Mouse (Mus musculus) right cerebral cortex, adult 2 months (tissue): ENCODE data around the gene Rffl.
A peak's percentile ranks its signal among the peaks of the same experiment; 100 is the strongest.

Experiments
- DNase-seq, 2 experiments: peaks; one replicate each; pipeline ENCODE4 v3.0.0; 2021 to 2022; ENCODE audit warnings: low spot score in 2 of 2

Rffl gene

DNA sequence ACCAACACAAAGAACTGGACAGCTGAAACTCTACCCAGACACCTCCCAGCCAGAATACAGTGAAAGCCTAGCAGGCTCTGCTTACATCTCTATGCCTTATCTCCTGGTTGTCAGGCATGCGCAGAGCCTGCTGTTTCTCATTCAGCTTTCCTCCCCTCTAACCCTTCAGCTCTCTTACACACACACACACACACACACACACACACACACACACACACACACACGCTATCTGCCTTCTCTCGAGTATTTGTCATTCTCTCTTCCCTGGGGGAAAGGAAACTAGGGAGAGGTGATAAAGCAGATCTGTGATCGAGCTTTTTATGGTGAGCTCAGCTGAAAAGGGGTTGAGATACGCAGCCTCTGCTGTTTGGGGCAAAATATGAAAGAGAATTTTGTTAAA is 3.9 kb upstream of the Rffl start:
- no peak for DNase-seq

DNA sequence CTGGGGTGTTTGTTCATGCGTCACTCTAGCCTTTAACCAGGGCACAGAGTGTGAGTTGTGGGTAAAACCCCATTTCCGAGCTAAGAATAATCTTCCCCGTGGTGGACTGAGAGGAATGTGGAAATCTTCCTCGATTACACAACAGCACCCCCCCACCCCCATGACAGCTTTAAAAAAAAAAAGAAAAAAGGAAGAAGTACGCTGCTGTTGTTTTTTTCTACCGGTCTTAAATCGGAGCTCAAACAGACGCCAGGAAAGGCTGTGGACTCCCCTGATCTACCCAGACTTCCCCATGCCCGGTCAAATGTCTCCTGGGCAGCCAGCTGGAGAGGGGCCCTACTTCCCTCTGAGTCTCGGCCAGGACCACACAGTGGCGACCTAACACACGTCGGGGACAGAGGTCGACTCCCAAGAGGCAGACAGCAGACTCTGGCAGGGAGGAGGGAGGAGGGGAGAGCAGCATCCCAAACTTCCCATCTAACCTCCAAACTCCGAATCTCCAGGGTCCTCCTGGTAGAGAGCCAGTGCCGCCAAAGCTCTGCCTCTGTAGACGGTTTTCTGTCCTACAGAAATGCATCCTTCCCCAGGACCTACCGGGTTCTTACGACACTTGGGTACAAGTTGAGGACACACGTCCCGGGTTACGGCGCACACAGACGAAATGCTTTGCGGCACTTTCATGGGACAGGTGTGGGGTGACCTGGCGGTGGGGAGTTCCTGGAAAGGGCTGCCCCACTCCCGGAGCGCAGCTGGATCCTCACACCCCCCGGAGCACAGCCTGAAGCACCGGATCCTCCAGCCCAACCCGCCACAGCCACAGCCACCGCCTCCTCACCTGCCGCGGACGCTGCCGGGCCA is 608 bp downstream of the Rffl start:
- peak; percentile 31 to 33 for DNase-seq

DNA sequence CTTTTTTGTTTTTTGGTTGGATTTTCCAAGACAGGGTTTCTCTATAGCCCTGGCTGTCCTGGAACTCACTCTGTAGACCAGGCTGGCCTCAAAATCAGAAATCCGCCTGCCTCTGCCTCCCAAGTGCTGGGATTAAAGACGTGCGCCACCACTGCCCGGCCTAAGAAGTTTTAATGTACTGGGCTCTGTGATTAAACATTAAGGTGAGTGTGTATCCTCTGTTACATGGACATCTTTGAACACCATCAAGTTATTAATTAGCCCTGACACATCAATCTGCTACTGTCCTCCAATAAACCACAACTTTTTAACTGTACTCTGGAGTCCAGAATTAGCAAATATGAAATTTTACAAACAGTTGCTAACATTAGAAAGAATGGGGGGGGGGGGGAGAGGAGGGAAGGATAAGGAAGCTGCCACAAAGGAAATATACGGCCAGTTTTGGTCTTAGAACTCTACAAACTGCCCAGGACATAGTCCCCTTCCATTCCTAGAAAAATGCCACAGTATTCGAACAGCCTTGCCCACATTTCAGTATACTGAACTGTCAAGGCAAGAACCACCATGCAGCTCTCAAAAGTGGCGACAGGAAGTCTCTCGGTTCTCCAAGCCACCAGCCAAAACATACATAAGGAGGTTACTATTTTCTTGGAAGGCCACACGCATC is 1.4 kb downstream of the Rffl start:
- DNase-seq = no peak

DNA sequence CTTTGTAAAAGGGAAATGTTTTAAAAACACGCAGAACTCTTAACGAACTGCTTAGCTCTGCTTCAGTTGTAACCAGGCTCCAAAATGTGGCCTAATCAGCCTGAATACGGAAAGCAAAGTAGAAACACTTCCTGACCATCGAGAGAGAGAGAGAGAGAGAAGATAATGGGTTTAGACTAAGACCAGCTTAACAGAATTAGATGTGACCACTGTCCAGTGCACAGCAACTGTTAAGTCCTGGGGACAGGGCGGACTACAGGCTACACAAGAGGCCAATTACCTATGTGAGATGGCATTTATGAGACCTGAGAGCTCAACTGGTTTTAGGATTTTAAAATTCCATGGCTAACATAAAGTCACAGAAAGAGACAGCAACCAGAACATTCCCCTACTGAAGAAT is 3.1 kb downstream of the Rffl start:
- no peak for DNase-seq

DNA sequence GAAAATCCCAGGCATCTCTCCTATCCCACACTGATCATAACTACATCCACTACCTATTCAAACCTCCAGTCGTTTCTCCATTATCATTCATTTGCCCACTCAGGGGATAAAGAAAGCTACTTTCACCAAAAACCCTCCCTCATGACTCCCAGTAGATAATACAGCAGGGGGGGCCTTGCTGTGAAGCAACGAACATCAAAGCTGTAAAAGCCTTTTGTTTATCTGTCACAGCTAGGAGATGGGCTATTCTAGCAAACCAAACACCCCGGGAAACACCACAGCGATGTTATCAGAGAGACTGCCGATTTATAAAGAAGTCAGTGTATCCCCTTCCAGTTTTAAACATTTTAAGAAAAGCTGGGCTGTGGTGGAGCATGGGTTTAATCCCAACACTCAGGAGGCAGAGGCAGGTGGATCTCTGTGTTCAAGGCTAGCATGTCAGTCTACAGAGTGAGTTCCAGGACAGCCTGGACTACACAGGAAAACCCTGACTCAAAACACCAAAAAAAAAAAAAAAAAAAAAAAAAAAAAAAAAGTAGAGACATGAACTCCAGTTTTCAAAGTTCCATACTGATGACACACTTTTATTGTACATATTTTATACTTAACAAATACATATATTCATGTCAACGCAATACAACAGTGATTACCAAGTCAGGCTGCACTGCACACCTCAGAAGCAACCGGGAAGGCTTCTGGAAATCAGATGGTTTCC is 4.0 kb downstream of the Rffl start:
- no peak for DNase-seq

DNA sequence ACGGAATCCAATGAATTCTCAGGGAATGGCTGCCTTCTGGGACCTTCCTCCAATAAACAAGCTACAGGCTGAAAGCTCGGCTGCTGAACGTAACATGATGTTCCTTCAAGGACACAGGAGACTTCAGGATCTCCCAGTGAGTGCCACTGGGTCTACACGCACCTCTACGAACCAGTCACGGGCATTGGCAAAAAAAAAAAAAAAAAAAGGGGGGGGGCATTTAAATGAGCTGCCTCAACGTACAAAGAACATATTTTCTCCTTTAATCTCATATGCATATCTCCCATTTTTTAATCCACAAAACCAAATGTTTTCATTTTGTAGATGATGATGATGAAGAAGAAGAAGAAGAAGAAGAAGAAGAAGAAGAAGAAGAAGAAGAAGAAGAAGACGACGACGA is 5.1 kb downstream of the Rffl start:
- DNase-seq = no peak

DNA sequence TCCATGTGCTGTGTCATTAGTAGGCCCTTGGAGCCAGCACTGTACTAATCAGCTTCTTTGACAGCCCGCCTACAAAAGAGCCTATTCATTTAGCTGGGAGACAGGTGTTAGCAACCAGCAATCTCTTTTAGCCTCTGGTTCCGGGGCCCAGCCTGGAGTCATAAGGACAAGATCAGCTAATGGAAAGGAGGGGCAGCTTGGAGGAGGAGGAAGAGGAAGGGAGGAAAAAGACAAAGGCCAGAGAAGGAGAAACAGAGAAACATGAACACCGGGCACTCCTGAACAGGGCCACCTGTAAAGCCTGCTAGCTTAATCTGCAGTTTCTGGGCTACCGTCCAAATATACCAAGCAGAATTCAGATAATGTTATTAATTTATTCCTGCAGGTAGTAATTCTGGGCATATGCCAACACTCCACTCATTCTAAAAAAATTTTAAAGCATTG is 7.5 kb downstream of the Rffl start:
- no peak for DNase-seq

DNA sequence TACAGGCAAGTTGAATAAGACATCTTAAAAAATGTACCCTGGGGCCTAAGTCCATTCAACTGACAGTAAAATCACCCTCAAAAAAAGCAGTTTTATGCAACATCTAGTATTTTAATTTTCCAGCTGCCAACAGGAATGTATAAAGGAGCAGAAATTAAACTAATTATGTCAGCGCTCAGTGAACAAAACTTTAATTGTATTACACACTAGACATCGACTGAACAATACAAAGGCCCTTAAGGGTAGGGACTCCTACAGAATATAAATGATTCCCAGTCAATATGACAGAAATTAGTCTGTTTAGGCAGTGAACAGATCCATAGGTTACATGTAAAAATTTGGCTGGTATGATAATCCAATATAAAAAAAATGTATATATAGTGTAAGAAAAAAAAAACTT is 8.0 kb downstream of the Rffl start:
- DNase-seq = no peak

DNA sequence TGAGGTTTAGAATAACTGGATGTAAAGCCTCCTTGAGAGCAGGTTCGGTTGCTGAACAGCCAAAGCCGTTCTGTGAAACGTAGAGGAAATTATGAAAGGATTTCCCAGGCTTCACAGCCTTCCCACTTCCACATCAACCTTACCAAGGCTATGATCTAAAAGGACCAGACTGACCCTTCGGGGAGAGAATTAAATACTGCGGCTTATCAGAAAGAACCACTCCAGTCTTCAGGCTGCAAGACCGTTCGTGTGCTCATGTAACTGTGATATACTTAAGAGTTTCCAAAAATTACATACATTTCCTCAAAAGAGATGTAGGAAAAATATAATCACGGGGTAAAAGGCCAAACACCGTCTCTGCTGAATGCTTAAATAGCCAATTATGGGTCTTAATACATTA is 8.4 kb downstream of the Rffl start:
- DNase-seq = no peak

DNA sequence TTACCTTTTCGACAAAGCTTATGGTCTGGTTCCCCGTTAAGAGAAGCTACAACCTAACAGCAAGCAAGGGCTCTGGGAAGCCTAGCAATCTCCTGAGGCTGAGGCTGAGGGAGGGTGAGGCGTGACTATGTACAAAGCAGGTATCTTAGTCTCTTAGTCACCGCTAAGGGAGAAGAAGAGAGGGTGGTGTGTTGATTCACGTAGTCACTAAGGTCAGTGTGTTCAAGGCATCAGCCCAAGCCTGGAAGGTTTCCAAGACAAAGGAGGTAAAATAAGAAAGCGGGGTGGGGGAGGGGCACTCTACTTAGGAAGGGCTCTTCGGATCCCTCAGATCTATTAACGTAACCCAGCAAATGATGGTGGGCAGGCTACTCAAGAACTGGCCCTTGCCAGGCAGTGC is 9.5 kb downstream of the Rffl start:
- no peak for DNase-seq

DNA sequence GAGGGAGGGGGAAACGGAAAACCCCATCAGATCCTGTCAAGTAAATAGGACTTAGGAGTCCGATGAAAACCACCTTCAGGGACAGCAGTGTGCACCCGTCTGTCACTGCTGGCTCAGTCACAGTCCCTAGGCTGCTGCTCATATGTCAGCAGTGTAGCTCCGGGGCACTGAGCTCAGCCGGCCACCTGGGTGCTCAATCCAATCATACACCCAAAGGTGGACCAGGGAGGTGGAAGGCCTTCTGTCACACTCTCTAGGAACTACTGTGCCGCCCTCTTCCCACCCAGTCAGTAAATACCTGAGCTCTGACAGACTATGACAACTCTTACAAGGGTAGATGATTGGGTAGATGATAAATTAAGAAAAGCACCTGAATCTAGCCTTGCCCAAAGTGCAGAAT is 10.3 kb downstream of the Rffl start:
- DNase-seq = no peak

DNA sequence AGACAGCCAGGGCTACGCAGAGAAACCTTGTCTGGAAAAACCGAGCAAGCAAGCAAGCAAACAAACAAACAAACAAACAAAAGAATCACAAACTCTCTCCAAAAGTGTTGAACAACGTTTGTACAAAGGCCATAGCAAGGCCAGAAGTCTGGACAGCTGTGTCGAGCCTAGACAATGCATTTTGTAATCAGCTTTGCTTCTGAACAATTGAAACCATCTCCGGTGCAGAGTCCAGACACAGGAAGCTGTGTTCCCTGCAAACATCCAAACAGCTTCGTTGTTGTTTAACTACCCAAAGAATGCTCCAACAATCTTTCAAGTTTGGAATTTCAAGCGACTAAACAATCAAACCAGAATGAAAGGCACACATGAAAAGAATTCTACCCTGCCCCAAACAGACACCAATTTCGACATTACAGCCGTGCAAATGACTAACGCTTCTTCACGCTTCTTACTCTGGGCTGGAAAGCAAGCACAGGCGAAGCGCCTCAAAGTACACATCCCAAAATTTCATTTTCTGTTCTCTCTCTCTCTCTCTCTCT is 13.6 kb downstream of the Rffl start:
- no peak for DNase-seq

DNA sequence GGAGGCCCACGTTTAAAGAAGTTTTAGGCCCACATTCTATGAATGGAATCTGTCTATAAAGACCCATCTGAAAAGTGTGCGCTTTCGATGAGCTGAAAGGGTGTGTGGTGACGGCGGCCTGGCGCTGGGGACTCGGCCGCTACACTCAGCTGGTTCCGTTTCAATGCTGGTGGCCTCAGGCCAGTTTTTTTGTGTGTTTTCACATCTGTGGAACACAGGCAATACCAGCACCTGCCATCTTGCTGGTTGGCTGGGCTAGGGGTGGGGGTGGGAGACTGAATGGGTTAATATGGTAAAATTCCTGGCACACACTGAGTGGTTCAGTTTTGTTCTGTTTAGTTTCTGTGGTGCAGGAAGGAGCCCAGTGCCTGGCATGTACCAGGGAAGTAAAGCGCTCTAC is 15.0 kb downstream of the Rffl start:
- DNase-seq = no peak

DNA sequence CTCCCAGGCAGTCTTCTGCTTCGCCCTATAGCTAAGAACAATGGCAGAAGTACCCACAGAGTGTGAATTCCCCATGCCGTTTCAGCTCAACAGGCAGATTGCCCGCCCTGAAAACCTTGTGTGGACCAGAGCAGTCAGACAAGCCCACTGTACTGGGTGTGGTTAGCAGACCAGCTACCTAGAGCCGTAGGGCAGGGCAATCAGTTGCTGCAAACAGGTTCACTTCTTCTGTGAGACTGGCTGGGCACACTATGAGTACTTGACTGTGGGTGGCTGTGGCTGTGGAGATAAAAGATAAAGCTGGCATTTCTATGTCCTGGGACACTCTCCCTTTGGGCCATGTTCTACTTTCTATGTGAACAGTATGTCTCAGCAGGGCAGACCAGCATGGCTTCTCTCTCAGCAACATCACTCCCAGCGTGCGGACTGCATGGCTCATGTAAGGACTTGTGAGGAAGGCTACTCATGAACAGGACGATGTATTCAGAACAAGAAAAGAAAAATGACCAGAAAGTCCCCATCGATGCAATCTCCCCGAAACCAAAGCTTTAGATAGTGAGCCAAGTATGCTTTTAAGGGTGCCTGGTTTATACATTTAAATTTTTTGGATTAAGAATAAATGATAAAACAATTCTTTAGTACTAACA is 15.6 kb downstream of the Rffl start:
- DNase-seq = no peak

DNA sequence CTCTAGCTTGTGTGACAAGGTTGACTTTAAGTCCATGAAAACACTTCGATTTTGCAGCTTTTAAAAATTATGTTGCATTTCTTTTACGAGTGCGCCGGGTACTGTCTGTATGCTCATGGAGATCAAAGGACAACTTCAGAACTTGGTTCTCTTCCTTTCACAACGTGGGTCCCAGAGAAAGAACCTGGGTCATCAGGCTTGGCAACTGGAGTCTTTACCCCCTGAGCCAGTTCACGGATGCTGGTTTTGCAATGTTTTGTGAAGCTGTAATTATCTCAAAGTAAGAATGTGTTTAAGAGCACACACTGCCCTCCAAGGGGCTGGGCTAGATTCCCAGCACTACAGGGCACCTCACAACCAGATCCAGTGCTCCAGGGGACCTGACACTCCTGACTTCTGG is 16.9 kb downstream of the Rffl start:
- DNase-seq = no peak

DNA sequence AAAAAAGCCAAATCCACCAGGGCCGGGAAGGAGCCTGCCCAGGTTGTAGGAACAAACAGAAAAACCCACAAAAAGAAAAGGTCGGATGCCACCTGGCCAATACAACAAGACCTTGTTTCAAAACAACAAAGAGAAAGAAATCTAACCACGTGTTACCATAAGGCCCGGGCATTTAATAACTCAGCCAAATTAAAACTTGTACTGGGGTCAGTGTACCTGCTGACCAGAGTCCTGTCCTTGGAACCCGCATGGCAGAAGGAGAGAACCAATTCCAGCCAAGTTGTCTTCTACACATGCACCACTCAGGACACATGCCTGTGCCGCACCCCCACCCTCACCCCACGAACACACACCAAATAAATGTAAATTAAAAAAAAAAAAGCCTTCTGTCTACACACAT is 18.1 kb downstream of the Rffl start:
- DNase-seq = no peak

DNA sequence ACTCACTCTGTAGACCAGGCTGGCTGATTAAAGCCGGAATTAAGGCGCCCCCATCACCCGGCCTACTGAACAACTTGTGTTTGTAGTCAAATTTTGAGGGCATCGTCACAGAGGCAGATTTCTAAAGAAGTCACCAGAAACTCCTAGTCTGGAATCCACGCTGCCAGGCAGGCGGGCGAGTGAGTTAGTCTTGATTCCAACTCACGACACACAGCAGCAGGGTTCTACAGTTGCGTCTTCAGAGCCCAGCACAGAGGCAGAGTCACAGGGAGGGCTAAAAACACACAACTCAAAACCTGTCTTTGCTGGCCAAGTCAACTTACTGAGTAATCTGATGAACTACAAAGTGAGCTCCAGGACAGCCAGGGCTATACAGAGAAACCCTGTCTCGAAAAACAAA is 18.5 kb downstream of the Rffl start:
- DNase-seq = no peak

DNA sequence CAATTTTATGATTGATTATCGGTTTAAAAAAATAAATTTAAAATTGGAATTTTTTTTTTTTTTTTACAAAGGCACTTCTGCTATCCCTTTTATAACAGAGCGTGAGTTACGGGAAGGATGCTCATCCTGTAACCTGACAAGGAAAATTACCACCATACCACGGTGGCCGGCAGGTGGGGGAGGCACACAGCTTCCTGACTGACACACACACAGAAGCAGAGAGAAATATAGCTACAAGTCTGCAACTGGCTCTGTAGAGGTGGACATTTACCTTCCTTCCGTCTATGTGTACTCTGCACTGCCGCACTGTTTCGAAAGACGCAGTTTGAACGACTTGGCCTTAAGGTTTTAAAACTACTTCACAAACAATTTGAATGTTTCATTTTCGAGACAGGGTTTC is 18.9 kb downstream of the Rffl start:
- DNase-seq = no peak

DNA sequence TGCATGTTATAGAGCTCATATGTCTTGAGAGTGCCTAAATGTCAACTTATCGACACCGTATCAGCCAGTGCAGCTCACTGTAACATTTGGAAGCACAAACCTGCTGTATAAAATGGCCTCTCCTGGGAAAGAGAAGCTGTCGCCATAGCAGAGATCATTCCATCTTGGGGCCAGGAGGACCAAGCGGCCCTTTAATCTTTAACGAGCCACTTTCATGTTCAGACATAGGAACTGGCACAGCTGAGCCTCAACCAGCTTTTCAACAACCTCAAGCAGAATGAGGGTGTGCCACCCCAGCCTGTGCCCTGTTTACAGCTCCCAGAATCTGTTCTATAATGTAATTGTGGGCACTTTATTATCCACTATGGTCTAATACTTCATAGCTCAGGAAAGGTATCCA is 20.8 kb downstream of the Rffl start:
- no peak for DNase-seq

DNA sequence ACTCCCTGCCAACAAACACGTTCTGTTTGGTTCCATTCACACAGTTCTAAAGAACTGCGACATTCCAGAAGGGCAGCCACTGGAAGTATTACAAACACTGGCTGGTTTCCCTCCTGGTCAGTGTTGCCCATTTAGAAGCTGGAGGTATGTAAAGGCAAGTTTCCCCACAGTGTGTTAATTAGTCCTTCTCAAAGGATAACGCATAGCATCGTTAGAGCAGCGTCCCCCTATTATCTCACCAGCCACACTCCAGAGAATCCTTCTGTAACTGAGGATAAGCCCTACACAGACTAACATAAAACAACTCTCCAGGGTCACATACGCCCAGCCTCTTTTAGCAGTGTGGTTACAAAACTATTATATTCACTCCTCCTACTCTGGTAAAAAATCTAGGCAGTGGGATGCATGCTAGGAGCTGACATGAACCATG is 23.4 kb downstream of the Rffl start:
- no peak for DNase-seq

DNA sequence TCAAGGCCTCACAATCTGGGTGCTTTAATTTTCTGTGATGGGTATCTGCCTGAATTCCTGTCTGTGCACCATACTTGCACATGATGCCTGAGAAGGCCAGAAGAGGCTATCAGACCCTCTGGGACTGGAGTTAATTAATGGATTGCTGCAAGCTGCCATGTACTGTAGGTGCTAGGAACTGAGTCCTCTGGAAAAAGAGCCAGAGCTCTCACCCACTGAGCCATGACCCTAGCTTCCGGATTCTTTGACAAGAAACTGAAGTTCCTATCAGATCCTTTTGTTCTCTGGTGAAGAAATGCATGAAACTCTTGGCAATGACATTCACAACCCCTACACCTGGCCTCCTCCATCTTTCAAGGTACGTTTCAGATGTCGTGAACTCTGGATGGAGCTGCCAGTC is 24.1 kb downstream of the Rffl start:
- DNase-seq = no peak

DNA sequence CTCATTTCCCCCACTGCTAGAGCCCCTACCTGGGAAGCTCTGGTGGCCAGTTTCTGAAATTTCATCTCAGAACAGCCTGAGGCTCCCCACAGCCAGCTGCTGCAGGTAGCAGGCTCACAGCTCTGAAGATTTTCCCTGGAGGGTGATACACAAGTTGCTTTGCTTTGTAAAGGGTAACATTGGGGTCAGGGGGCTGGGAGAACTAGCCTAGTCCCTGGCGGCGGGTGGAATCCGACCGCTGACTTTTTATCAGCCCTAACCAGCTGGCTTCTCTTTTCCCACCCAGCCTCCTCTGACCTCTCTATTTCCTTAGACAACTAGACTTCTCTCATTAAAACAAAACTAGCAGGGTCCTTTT is 25.0 kb downstream of the Rffl start:
- no peak for DNase-seq
